In the genomic region with DNA sequence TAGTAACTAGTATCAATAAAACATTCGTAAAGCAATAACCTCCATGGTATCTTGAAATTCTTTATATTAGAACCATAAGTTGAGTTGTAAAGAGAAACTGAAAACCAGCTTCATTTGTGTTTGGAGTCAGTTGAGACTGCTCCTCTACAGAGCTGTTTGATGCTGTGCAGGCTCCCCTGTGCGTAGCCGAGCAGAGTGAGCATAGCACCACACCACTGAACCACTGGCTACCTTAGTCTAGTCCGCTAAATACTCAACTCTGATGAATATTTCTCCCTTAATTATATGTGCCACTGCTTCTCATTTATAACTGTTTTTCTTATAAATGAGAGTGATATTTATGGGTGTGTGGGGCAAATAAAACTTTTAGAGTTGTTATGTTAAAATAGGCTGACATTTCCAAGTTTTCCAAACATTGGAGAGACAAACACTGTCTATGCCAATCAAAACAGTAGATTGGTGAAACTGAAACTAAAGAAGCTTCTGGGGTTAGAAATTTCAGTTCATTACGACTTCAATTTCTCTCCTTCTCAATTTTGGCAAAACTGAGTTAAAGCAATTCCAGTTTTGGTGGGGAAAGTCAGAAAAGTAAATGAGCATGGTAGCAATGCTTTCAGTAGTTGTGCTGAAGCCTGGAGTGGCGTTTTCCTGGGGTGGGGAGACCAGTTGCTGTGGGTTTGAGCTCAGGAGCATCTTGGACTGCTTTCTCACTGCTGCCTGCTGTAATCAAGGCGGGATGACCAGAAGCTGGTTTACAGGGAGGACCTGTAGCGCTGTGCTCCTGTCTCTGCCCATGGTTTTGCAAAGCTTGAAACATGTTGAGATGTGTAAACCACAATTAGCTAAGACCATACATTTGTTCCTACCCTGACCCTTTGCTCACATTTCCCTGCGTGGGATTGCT, we compare ENCODE assay signal across 18 mouse cellular contexts.
DNase-seq lines count a peak whose midpoint lies in the region; ATAC-seq and TF ChIP-seq lines count a peak whose summit lies in the region.
"Had no signal": no experiment of that assay in that cellular context is flagged by ENCODE, and none has a peak within 500 bp of the region (broad histone marks: within the 10 kb centered on the region; RNA-seq: fewer than 3 reads in every experiment).

No protein-coding gene starts in this region.

- TF ChIP-seq CTCF in kidney, postnatal 0 days (IDR thresholded peaks at IDR 0.05; ENCODE audit: low read depth), result no peak

- no peaks in the 10 kb centered on the region for H3K36me3 ChIP-seq in embryonic facial prominence, embryonic 14.5 days (ENCODE audit: control insufficient read depth, insufficient read depth, low read length)
- no peaks in the 10 kb centered on the region for H3K36me3 ChIP-seq in embryonic facial prominence, embryonic 10.5 days (replicated peaks)
- no peaks in the 10 kb centered on the region for H3K36me3 ChIP-seq in kidney, postnatal 0 days (ENCODE audit: insufficient read depth, low read length)
- no peaks in the 10 kb centered on the region for H3K36me3 ChIP-seq in heart, embryonic 13.5 days
- H3K36me3 ChIP-seq in hindbrain, embryonic 13.5 days, result no peaks in the 10 kb centered on the region
- no peaks in the 10 kb centered on the region for H3K36me3 ChIP-seq in midbrain, embryonic 13.5 days
- H3K36me3 ChIP-seq: embryonic facial prominence, embryonic 12.5 days; liver, embryonic 15.5 days; midbrain, embryonic 12.5 days; neural tube, embryonic 15.5 days had no signal

- 77% methylated on average over 9 of the region's 9 CpGs for WGBS in embryonic facial prominence, embryonic 14.5 days
- 87% methylated on average over 9 of the region's 9 CpGs for WGBS in embryonic facial prominence, embryonic 10.5 days
- WGBS in kidney, postnatal 0 days, result 73% methylated on average over 9 of the region's 9 CpGs
- 75% methylated on average over 9 of the region's 9 CpGs for WGBS in heart, embryonic 13.5 days
- WGBS in hindbrain, embryonic 13.5 days, result 88% methylated on average over 9 of the region's 9 CpGs
- 83% methylated on average over 9 of the region's 9 CpGs for WGBS in midbrain, embryonic 13.5 days

- DNase-seq in embryonic facial prominence, embryonic 14.5 days (ENCODE audit: low spot score), result peak; percentile 20
- DNase-seq in embryonic facial prominence, embryonic 10.5 days (ENCODE audit: low spot score), result no peak
- DNase-seq in kidney, postnatal 0 days (ENCODE audit: low spot score), result peak; percentile 14
- no peak for DNase-seq in kidney, adult 18-20 months
- DNase-seq in 416B (ENCODE audit: low read depth), result peak; percentile 26
- DNase-seq: adrenal gland, postnatal 10 days; cerebellum, adult 18-20 months; gastrocnemius, postnatal 25 days; kidney, adult 2 months; kidney, postnatal 4 days; right cerebral cortex, postnatal 4 days had no signal

- H3K9ac ChIP-seq in embryonic facial prominence, embryonic 14.5 days (ENCODE audit: low read depth, low read length), result no peak overlapping the region
- no peak overlapping the region for H3K9ac ChIP-seq in kidney, postnatal 0 days (ENCODE audit: low read depth, low read length)
- H3K9ac ChIP-seq in heart, embryonic 13.5 days, result no peak overlapping the region
- no peak overlapping the region for H3K9ac ChIP-seq in hindbrain, embryonic 13.5 days
- no peak overlapping the region for H3K9ac ChIP-seq in midbrain, embryonic 13.5 days (replicated peaks)
- H3K9ac ChIP-seq: embryonic facial prominence, embryonic 12.5 days; liver, embryonic 15.5 days; midbrain, embryonic 12.5 days; neural tube, embryonic 15.5 days had no signal

- H3K4me3 ChIP-seq in embryonic facial prominence, embryonic 14.5 days (ENCODE audit: low read depth, low read length), result no peak overlapping the region
- no peak overlapping the region for H3K4me3 ChIP-seq in embryonic facial prominence, embryonic 10.5 days
- H3K4me3 ChIP-seq in kidney, postnatal 0 days (replicated peaks; ENCODE audit: low read depth, low read length), result no peak overlapping the region
- no peak overlapping the region for H3K4me3 ChIP-seq in heart, embryonic 13.5 days
- H3K4me3 ChIP-seq in hindbrain, embryonic 13.5 days, result no peak overlapping the region
- no peak overlapping the region for H3K4me3 ChIP-seq in midbrain, embryonic 13.5 days (replicated peaks)
- H3K4me3 ChIP-seq: embryonic facial prominence, embryonic 12.5 days; liver, embryonic 15.5 days; midbrain, embryonic 12.5 days; neural tube, embryonic 15.5 days had no signal

- H3K9me3 ChIP-seq in embryonic facial prominence, embryonic 14.5 days (ENCODE audit: control insufficient read depth, low read length), result no peaks in the 10 kb centered on the region
- H3K9me3 ChIP-seq in embryonic facial prominence, embryonic 10.5 days, result no peaks in the 10 kb centered on the region
- no peaks in the 10 kb centered on the region for H3K9me3 ChIP-seq in kidney, postnatal 0 days (replicated peaks; ENCODE audit: low read length)
- no peaks in the 10 kb centered on the region for H3K9me3 ChIP-seq in heart, embryonic 13.5 days
- no peaks in the 10 kb centered on the region for H3K9me3 ChIP-seq in hindbrain, embryonic 13.5 days
- H3K9me3 ChIP-seq in midbrain, embryonic 13.5 days, result no peaks in the 10 kb centered on the region
- H3K9me3 ChIP-seq: embryonic facial prominence, embryonic 12.5 days; midbrain, embryonic 12.5 days; neural tube, embryonic 15.5 days had no signal

- no peaks in the 10 kb centered on the region for H3K4me1 ChIP-seq in embryonic facial prominence, embryonic 14.5 days (ENCODE audit: control insufficient read depth, insufficient read depth, low read length)
- H3K4me1 ChIP-seq in embryonic facial prominence, embryonic 10.5 days, result no peaks in the 10 kb centered on the region
- H3K4me1 ChIP-seq in kidney, postnatal 0 days (replicated peaks; ENCODE audit: insufficient read depth, low read length), result no peaks in the 10 kb centered on the region
- H3K4me1 ChIP-seq in heart, embryonic 13.5 days, result peaks cover 6% of the 10 kb centered on the region; the same call in 1 of the 2 replicates
- no peaks in the 10 kb centered on the region for H3K4me1 ChIP-seq in hindbrain, embryonic 13.5 days (replicated peaks)
- H3K4me1 ChIP-seq in midbrain, embryonic 13.5 days (replicated peaks), result no peaks in the 10 kb centered on the region
- H3K4me1 ChIP-seq: embryonic facial prominence, embryonic 12.5 days; midbrain, embryonic 12.5 days; neural tube, embryonic 15.5 days had no signal

- ATAC-seq in embryonic facial prominence, embryonic 14.5 days (ENCODE audit: low read depth), result no peak
- ATAC-seq in kidney, postnatal 0 days (replicated peaks; ENCODE audit: low FRiP score, low read depth), result no peak
- ATAC-seq in heart, embryonic 13.5 days (ENCODE audit: extremely low read depth, insufficient number of reproducible peaks, low FRiP score, low TSS enrichment), result no peak
- no peak for ATAC-seq in hindbrain, embryonic 13.5 days (ENCODE audit: low FRiP score)
- ATAC-seq in midbrain, embryonic 13.5 days, result no peak

- no peak overlapping the region for H3K4me2 ChIP-seq in embryonic facial prominence, embryonic 14.5 days (ENCODE audit: low read depth, low read length)
- peak overlapping the region; percentile 27 for H3K4me2 ChIP-seq in kidney, postnatal 0 days (ENCODE audit: low read length)
- H3K4me2 ChIP-seq in heart, embryonic 13.5 days, result peak overlapping the region; percentile 24; the same call in 1 of the 2 replicates
- H3K4me2 ChIP-seq in hindbrain, embryonic 13.5 days, result no peak overlapping the region
- no peak overlapping the region for H3K4me2 ChIP-seq in midbrain, embryonic 13.5 days (replicated peaks)
- H3K4me2 ChIP-seq: embryonic facial prominence, embryonic 12.5 days; liver, embryonic 15.5 days; midbrain, embryonic 12.5 days; neural tube, embryonic 15.5 days had no signal

- no peak overlapping the region for H3K27ac ChIP-seq in embryonic facial prominence, embryonic 14.5 days (replicated peaks; ENCODE audit: low read depth, low read length)
- H3K27ac ChIP-seq in embryonic facial prominence, embryonic 10.5 days (replicated peaks), result no peak overlapping the region
- no peak overlapping the region for H3K27ac ChIP-seq in kidney, postnatal 0 days
- no peak overlapping the region for H3K27ac ChIP-seq in heart, embryonic 13.5 days (replicated peaks)
- H3K27ac ChIP-seq in hindbrain, embryonic 13.5 days, result no peak overlapping the region
- H3K27ac ChIP-seq in midbrain, embryonic 13.5 days, result no peak overlapping the region
- H3K27ac ChIP-seq: embryonic facial prominence, embryonic 12.5 days; liver, embryonic 15.5 days; midbrain, embryonic 12.5 days; neural tube, embryonic 15.5 days had no signal

- no peaks in the 10 kb centered on the region for H3K27me3 ChIP-seq in embryonic facial prominence, embryonic 14.5 days (replicated peaks; ENCODE audit: control insufficient read depth, insufficient read depth, low read length)
- H3K27me3 ChIP-seq in embryonic facial prominence, embryonic 10.5 days (replicated peaks; ENCODE audit: low read depth, poor library complexity, severe bottlenecking), result no peaks in the 10 kb centered on the region
- H3K27me3 ChIP-seq in kidney, postnatal 0 days (ENCODE audit: insufficient read depth, low read length), result no peaks in the 10 kb centered on the region
- H3K27me3 ChIP-seq in heart, embryonic 13.5 days (replicated peaks), result no peaks in the 10 kb centered on the region
- no peaks in the 10 kb centered on the region for H3K27me3 ChIP-seq in hindbrain, embryonic 13.5 days
- H3K27me3 ChIP-seq in midbrain, embryonic 13.5 days, result no peaks in the 10 kb centered on the region
- H3K27me3 ChIP-seq: embryonic facial prominence, embryonic 12.5 days; liver, embryonic 15.5 days; midbrain, embryonic 12.5 days; neural tube, embryonic 15.5 days had no signal

Comparison
In these comparisons a context has a peak if more than half of its experiments do, and no peak if none do; other contexts are left out.
1. DNase-seq: peak in embryonic facial prominence, embryonic 14.5 days (single experiment), kidney, postnatal 0 days (single experiment) and 416B (single experiment); none in embryonic facial prominence, embryonic 10.5 days (single experiment) and kidney, adult 18-20 months (single experiment).
2. H3K4me2 ChIP-seq: peak in kidney, postnatal 0 days (single experiment) and heart, embryonic 13.5 days (single experiment); none in embryonic facial prominence, embryonic 14.5 days (single experiment), hindbrain, embryonic 13.5 days (single experiment) and midbrain, embryonic 13.5 days (single experiment).